Mouse (Mus musculus) liver, embryonic 15.5 days (tissue): Measurements from ENCODE around the gene Usp16. TPM values are rescaled to one million over a fixed set of nuclear protein-coding genes. Genes with fewer than 3 reads are reported as not detected.
A peak's percentile ranks its signal among the peaks of the same experiment; 100 is the strongest.

ENCODE experiments used
- ATAC-seq: fragments of 200-750 bp; cut with Nextera tagmentation; 2 replicates; pipeline ENCODE4 v1.8.0; 2017; ENCODE audit warnings: moderate number of reproducible peaks, mild to moderate bottlenecking, moderate library complexity; ENCODE audit not compliant: insufficient read depth
- H3K27ac ChIP-seq: fragments of 300-500 bp; sonication (generic); replicated peaks from 2 replicates; pipeline ENCODE4 v1.5.1; 2015; ENCODE audit warnings: mild to moderate bottlenecking, inconsistent platforms
- H3K27me3 ChIP-seq: fragments of 300-500 bp; sonication (generic); 2 replicates; pipeline ENCODE4 v1.6.1; 2015; ENCODE audit warnings: mild to moderate bottlenecking, inconsistent platforms
- H3K36me3 ChIP-seq: fragments of 300-500 bp; sonication (generic); replicated peaks from 2 replicates; pipeline ENCODE4 v1.6.1; 2015; ENCODE audit warnings: moderate library complexity, mild to moderate bottlenecking, inconsistent platforms
- H3K4me1 ChIP-seq: fragments of 300-500 bp; sonication (generic); replicated peaks from 2 replicates; pipeline ENCODE4 v1.6.1; 2015; ENCODE audit warnings: inconsistent platforms
- H3K4me2 ChIP-seq: fragments of 300-500 bp; sonication (generic); 2 replicates; pipeline ENCODE4 v1.6.1; 2015; ENCODE audit warnings: moderate library complexity, mild to moderate bottlenecking, inconsistent platforms
- H3K4me3 ChIP-seq: fragments of 300-500 bp; sonication (generic); replicated peaks from 2 replicates; pipeline ENCODE4 v1.5.1; 2015; ENCODE audit warnings: mild to moderate bottlenecking, inconsistent platforms
- H3K9ac ChIP-seq: fragments of 300-500 bp; sonication (generic); 2 replicates; pipeline ENCODE4 v1.6.1; 2015; ENCODE audit warnings: moderate library complexity, mild to moderate bottlenecking, inconsistent platforms
- H3K9me3 ChIP-seq: fragments of 300-500 bp; sonication (generic); replicated peaks from 2 replicates; pipeline ENCODE4 v1.6.1; 2016; ENCODE audit warnings: inconsistent platforms
- WGBS: fragments of 180-500 bp; shearing (Covaris S2); methylation state at CpG from one replicate; pipeline ENCODE4 v1.1.7; 2015; ENCODE audit warnings: mixed read lengths; ENCODE audit not compliant: insufficient replicate concordance; 5-methylcytosine and 5-hydroxymethylcytosine counted together
- polyA plus RNA-seq: library from polyadenylated mRNA; unstranded; fragments of >200 nt; fragmentation: Nextera tagmentation; extraction: Ambion mirVana; gene quantifications from 2 replicates; pipeline ENCODE4 v1.2.1, GENCODE M21; 2015

The Usp16 gene
- polyA plus RNA-seq, 1 experiment from 2014 or later: 16.6 TPM

DNA sequence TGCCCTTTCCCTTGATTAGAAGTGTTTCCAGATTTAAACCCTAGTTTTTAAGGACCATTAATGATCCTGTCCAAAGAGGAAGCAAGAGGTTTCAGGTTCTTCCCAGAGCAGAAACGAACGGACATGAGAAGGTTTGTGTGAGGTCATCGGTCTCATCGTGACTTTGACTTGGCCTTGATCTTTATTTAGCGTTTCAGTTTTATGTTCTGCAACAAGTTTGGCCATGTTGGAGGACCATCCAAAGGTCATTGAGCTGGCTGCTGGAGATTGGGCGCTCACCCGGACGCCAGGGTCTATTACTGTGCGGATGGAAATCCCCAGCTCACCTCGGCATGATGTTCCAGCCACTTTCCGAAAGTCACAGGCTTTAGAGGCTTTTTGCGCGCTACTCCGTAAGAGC, 57.8 kb downstream of the Usp16 start:
- ATAC-seq: no peak

DNA sequence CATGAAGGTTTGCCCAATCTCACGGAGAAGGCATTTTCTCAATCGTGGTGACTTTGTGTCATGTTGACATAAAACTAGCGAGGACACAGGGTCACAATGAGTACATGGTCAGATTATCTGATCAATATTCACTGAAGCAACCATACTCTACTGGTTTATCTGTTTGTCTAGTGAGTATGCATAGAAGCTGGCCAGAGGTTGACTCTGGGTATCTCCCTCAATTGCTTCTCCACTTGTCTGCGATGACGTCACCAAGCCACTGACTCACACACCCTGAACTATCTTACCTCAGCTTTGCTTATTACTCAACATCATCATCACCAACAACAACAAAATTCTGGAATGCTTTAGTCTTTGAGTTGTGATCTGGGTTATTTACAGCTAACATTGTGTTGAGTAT, 69.7 kb downstream of the Usp16 start:
- Histone ChIP-seq H3K9me3 (no peaks in the 10 kb centered on the region), H3K36me3 (no peaks in the 10 kb centered on the region), H3K4me1 (no peaks in the 10 kb centered on the region; the same call in 1 of the 2 replicates), H3K4me3 (no peak overlapping the region), H3K9ac (no peak overlapping the region), H3K27me3 (no peaks in the 10 kb centered on the region), H3K4me2 (no peak overlapping the region), H3K27ac (no peak overlapping the region)
- WGBS: 56% methylated on average over 5 of the region's 5 CpGs
- peak; percentile 79 for ATAC-seq

More for the DNA sequence above, 57.8 kb downstream of the Usp16 start:
- Histone ChIP-seq H3K27me3 (no peaks in the 10 kb centered on the region), H3K4me1 (no peaks in the 10 kb centered on the region), H3K4me2 (no peak overlapping the region), H3K36me3 (no peaks in the 10 kb centered on the region), H3K9ac (no peak overlapping the region), H3K27ac (no peak overlapping the region), H3K9me3 (no peaks in the 10 kb centered on the region), H3K4me3 (no peak overlapping the region)
- 79% methylated on average over 14 of the region's 14 CpGs for WGBS

DNA sequence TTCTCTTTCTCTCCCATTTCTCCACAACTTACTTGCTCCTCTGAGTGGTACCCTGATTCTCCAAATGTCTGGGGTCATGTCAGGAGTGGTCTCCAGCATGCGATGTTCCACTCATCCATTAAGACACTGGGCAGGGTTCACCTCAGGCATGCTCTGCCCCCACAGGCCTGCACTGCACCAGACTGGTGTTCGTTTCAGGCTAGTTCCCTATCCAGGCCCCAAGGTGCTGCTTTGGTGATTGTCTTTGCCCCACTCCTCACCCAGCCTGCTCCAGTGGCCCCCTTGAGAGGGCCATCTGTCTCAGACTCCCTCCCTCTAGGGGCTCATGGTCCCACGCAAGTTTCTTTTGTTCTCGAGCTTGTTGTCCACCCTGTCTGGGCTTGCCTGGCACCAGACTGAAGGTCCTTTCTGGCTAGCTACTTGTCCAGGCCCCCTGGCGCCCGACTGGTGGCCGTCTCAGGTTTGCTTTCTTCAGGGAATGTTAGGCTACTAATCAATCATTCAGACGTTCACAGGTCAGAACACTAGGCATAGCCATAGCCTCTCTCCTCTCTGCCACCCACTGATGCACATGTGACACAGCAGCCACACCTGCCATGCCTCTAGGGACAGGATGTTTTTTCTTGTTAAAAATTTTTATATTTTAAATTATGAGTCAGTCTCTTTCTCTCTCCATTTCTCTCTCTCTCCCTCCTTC, 73.2 kb downstream of the Usp16 start:
- Histone ChIP-seq H3K9me3 (no peaks in the 10 kb centered on the region), H3K27me3 (no peaks in the 10 kb centered on the region), H3K4me2 (no peak overlapping the region), H3K27ac (no peak overlapping the region), H3K4me1 (no peaks in the 10 kb centered on the region; the same call in 1 of the 2 replicates), H3K4me3 (no peak overlapping the region), H3K9ac (no peak overlapping the region), H3K36me3 (no peaks in the 10 kb centered on the region)
- no peak for ATAC-seq
- 44% methylated on average over 8 of the region's 8 CpGs for WGBS

DNA sequence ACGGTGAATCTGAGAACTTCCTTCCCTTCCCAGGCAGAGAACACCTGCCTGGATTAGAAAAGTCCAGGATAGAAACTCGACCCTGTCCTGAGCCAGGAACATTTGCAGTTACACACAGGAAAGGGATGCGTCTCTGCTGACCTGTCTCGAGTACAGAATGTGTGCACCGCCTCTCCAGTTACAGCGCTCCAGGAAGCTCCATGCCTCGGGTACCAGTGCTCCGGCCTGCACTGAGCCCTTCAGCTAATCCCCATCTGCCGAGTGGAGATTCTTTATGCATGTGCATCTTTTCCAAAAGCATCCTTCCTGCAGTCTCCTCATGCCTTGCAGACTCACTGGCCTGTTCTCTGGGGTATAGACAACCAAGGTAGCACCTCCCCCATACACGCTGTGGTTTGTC, 74.3 kb downstream of the Usp16 start:
- WGBS: 68% methylated on average over 10 of the region's 10 CpGs
- no peak for ATAC-seq
- H3K36me3 ChIP-seq: no peaks in the 10 kb centered on the region
- no peak overlapping the region for H3K27ac ChIP-seq
- no peaks in the 10 kb centered on the region for H3K9me3 ChIP-seq
- H3K4me1 ChIP-seq: no peaks in the 10 kb centered on the region; the same call in 1 of the 2 replicates
- no peak overlapping the region for H3K4me3 ChIP-seq
- H3K27me3 ChIP-seq: no peaks in the 10 kb centered on the region
- no peak overlapping the region for H3K9ac ChIP-seq
- no peak overlapping the region for H3K4me2 ChIP-seq

Other genes starting within 250 kb of the Usp16 start
- 5.7 and 6.0 TPM in 2 replicates for gene N6amt1, start 100.5 kb upstream of the Usp16 start, polyA plus RNA-seq
- gene Ltn1, start 22.1 kb upstream of the Usp16 start, polyA plus RNA-seq: 10.2 TPM in 2 replicates
- gene Rwdd2b, start 14.1 kb upstream of the Usp16 start, polyA plus RNA-seq: 3.9 and 4.2 TPM in 2 replicates
- gene Cct8, start 41.2 kb downstream of the Usp16 start, polyA plus RNA-seq: 208 and 220 TPM in 2 replicates
- not detected in 2 replicates for gene Map3k7cl, start 98.6 kb downstream of the Usp16 start, polyA plus RNA-seq
- 6.5 and 6.9 TPM in 2 replicates for gene Bach1, start 244.2 kb downstream of the Usp16 start, polyA plus RNA-seq